Mouse (Mus musculus) frontal cortex, postnatal 10 days (tissue): Measurements from ENCODE around the gene R3hdm2.

Source experiments
- DNase-seq, 2 experiments: peaks; one replicate each; pipeline ENCODE4 v3.0.0; 2022; ENCODE audit warnings: low spot score in 2 of 2, mixed read lengths in 1 of 2

Gene R3hdm2

GRCm38 (mm10) chr10:127543916-127544315, 163.8 kb downstream of the R3hdm2 start:
- no peak for DNase-seq

- no peak for DNase-seq
Observed at GRCm38 (mm10) chr10:127544375-127544774, 164.2 kb downstream of the R3hdm2 start.

GRCm38 (mm10) chr10:127546505-127546904, 166.4 kb downstream of the R3hdm2 start:
- DNase-seq = no peak

- DNase-seq = no peak
Observed at GRCm38 (mm10) chr10:127548236-127548635, 168.1 kb downstream of the R3hdm2 start.
